Mouse (Mus musculus) adrenal gland, postnatal 14 days (tissue): ENCODE data around the gene Hoxc9. TPM values are rescaled to one million over a fixed set of nuclear protein-coding genes. Genes with fewer than 3 reads are reported as not detected.

ENCODE experiments used
- DNase-seq: peaks from one replicate; pipeline ENCODE4 v3.0.0; 2021; ENCODE audit warnings: mixed read lengths
- long read RNA-seq, 2 experiments: library from polyadenylated mRNA; stranded (forward); transcript quantifications; one replicate each; pipeline ENCODE4 v2.0.0; 2021
- total RNA-seq: library from RNA; stranded (reverse); gene quantifications from 2 replicates; pipeline ENCODE4 v1.2.3, GENCODE M21; 2021

Gene Hoxc9
- total RNA-seq = 1.8 and 2.1 TPM in 2 replicates
- long read RNA-seq, experiment 1, partial matches to known transcripts = 2 of 2 reads
- long read RNA-seq, experiment 1, other reads (novel, unspliced or antisense) = 0 of 2 reads
- long read RNA-seq, experiment 2, partial matches to known transcripts = 4 of 5 reads
- long read RNA-seq, experiment 2, other reads (novel, unspliced or antisense) = 1 of 5 reads

DNA sequence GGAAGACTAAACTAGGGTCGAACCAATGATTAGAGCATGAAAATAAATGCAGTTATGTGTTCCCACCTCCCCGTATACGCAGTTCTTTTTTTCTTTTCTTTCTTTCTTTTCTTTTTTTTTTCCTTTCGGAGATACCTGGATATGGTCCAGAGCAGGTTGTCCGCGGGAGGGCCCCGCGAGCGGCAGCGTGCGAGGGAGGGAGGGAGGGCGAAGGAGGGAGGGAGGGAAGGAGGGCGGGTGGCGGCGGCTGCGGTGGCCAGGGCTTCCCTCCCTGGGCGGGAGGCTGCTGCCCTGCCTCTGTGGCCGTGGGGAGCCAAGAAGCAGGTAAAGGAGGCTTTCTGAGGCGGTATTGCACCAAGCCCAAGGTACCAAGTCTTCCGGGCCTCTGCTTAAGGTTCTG is at the start of gene Hoxc9:
Gene Hoxc9 (plus strand): TSS at position 269 of the 400 bp plus-strand sequence.
- no peak for DNase-seq

GRCm38 (mm10) chr15:102927032-102927645 is 49.1 kb upstream of the Hoxc9 start:
- no peak for DNase-seq

- no peak for DNase-seq
These were observed 44.4 kb upstream of the Hoxc9 start for GRCm38 (mm10) chr15:102931706-102932358.

DNA sequence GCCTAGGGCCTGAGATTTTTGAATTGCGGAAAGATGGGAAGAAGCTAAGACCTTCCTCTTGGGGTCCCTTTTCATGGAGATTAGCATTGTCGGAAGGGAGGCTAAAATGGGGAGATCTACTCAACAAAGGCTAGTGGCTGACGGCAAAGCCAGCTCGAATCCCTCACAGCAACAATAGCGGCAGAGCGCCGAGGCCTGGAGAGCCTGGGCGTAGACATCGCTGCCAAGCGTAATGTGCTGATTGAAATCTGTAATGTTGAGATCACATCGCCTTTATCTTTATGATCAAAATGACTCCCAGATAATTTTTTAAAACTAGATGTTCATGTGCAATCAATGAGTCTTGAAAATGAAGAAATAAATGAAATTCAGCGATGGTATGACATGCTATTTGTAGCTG is 41.8 kb upstream of the Hoxc9 start:
- DNase-seq = no peak

DNA sequence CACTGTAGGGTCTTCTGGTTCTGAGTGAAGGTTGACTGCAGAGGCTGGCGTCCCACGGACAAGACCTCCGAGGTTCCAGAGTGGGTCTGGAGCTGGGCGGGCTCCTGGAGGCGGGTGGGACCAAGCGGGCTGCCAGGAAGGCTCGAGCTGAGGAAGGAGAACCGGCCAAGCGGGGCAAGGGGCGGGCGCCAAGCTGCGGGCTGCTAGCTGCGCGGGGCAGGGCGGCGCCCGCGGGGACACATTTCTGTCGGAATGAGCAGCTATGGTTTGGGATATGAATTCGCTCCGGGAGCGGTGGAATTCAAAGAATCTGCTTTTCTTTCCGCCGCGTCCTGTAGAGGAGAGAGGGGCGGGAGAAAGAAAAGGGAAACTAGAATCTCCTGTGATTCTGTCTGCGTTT is 41.3 kb upstream of the Hoxc9 start:
- DNase-seq = no peak

DNA sequence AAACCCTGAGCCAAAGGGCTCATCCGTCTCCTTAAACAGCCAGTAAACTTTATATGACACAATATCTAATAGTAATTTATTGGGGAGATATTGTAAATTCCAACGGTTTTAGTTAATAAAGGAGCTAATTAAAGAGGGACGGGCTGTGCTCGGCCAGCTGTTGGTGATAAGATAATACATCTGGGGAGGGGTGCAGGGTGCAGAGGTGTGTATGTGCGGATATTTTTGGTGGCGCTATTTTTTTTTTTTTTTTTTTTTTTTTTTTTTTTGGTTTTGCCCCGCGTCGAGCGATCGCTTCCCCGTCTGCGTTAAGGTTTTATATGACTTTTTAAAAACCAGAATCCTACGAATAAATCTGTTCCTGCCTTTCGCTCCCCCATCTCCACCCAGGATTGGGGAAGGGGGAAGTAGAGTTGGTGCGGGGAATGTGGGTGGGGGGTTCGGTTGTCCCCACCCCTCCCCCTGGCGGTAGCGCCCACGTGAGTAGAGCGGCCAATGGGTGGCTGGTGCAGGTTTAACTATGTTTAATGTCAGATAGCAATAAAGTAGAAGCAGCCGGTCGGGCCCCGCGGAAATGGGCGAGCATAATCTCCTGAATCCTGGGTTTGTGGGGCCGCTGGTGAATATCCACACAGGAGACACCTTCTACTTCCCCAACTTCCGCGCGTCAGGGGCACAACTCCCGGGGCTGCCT is 39.8 kb upstream of the Hoxc9 start, which contains the start of gene Hoxc12:
Gene Hoxc12 (plus strand): TSS at position 479 of the 694 bp plus-strand sequence.
- no peak for DNase-seq

DNA sequence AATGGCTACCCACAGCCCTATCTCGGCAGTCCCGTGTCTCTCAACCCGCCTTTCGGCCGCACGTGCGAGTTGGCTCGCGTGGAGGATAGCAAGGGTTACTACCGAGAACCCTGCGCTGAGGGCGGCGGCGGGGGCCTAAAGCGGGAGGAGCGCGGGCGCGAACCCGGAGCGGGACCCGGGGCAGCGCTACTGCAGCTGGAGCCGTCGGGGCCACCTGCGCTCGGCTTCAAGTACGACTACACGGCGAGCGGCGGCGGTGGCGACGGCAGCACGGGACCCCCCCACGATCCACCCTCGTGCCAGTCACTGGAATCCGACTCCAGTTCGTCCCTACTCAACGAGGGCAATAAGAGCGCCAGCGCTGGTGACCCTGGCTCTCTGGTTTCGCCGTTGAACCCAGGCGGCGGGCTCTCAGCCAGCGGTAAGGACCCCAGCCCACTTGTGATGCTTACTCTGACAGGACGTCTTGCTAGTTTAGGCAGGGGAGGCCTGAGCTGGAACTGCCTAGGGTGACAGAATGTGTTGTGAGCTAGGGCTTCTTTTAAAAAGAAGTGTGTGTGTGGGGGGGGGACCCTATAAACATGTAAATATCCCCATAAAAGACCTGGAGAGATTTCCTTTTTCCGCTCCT is 39.1 kb upstream of the Hoxc9 start:
- no peak for DNase-seq

DNA sequence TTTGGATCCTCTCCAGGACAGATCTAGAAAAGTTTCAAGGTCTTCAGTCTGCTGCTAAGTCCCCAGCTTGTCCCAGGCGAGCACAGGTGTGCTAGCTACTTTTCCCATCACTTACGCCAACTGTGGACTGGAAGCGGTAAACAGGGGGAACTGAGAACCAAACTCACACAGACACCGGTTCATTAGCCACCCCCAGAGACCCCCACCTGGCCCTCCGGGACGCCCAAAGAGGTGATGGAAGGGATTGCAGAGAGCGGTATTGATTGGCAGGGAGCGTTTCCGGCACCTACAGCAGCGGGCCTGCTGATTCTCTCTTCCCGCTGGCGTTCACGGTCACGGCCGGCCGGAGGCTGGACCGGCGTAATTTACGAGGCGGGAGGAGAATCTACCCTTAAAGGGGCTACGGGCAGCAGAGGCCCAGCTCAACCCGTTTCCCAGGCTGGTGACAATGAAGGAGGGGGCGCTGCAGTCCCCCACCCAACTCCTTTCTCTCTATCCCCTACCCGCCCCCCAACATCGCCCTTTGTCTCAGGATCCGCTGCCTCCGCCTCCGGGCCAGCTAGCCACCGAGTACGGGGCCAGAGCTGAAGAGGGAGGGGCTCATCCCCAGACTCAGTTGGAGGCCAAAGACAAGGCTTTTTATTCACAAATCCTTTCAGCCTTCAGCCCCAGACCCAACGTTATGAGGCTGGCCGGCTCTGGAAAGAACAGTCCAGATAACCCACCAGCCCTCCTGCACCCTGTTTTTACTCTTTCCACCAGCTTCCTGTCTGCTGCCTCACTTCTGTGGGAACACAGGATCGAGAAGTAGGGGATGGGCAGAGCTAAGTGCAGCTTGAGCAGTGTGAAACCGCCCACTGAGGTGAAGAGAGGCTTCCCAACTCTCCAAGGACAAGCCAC is 36.7 kb upstream of the Hoxc9 start:
- no peak for DNase-seq

GRCm38 (mm10) chr15:102942739-102943467 is 33.3 kb upstream of the Hoxc9 start:
- DNase-seq = no peak

DNA sequence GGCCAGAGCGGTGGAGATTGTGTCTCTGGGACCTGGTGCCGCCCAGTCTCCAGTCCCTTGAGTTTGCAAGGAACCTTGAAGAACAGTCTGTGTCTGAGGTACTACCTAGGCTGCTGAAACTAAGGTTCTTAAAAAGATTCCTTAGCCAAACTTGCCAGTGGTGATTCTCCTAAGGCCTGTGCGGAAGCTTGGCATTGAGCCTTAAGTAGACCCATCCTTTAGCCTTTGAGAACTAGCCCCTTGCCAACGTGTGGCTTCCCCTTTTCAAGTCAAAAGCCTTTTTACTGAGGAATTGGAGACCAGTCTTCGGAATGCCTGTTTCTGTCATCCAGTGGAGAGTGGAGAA is 32.8 kb upstream of the Hoxc9 start:
- DNase-seq = no peak

DNA sequence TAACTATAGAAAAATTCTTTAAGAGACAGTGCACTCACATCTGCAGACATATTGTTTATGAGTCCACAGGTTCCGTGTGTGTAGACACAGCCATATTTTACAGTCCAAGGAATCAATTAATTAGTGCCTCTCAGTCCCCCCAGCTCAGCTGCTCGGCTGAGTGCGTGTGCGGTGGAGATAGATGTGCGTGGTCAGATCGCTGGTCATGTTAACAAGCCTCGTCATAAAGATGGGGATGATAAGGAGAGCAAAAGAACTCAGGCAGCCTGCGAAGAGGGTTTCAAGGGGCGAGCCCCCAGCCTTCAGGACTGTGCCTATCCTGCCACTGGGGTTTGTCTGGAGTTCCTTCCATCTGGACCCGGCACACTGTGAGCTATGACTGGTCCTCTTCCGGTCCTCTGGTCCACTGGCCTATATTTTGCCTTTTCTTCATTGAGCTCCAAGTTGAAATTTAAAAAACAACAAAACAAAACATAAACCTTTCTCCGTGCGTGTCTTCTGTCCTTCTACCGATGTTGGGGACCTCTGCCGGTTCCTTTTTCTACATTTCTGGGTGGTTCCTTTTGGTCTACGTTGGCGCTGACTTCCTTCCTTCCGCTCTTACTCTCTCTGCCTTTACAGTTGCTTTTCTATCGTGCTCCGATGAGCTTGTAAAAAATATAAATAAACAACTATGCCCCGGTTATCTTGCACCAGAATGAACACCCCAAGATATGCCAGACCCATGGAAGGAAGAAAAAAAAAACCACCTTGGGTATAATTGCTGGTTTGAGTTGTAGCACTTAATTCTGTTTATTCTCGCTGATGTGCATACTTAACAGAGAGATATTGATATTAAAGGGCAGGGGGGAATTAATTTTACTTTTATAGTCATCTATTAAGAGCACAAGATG is 30.8 kb upstream of the Hoxc9 start:
- DNase-seq = no peak

GRCm38 (mm10) chr15:102947276-102947675 is 29.0 kb upstream of the Hoxc9 start:
- DNase-seq = no peak

DNA sequence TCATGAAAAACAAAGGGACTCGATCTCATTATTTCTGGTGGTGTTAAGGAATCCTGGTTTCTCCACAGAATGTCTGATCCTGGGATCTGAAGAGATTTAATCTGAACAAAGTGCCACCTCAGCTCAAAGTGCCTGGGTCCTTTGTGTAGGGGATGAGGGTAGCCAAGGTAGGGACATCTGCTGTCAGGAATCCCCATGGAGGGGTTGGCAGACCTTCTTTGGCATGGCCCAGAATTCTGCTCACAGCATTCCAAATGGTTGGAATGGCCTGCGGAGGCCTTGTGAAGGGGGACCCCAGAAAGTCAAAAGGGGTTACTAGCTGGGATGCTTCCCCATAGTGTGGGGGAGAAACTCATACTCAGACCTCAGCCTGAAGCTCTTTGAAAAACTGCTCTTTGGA is 27.4 kb upstream of the Hoxc9 start:
- DNase-seq = no peak

DNA sequence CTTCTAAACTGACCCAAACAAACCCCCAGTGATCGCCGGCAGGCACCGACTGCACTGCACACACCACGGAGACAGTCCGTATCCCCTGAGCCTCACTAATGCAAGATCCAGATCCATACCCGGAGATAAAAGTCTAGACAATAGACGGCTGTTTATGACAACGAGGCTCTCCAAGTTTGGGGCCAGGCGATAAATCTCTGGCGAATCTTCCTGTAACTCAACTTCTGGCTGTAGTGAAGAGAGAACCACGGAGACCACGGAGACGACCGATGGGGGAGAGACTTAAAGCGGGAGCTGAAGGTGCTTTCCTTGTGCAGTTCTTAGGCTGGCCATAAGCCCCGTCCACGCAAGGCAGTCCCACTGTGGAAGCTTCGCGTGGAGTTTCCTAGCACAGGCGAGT is 26.5 kb upstream of the Hoxc9 start:
- no peak for DNase-seq

DNA sequence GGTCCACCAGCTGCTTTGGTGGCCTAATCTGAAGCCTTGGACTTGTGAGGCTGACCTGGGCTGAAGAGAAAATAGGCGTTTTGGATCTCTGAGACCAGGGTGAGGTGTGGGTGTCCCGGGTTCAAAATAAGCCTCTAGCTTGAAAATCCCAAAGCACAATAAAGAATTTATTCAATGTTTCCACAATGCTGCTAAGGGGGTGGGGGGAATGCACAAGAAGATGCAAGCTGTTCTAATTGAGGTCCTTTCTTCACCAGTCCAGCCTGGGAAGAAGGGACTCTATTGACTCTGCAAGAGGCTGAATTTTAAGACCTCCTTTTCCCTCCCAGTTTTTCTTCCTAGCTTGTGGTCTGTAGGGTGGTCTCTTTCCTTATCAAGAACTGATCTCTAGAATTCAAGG is 25.4 kb upstream of the Hoxc9 start:
- DNase-seq = no peak

GRCm38 (mm10) chr15:102953561-102953960 is 22.7 kb upstream of the Hoxc9 start:
- DNase-seq = no peak

- no peak for DNase-seq
These were observed 21.8 kb upstream of the Hoxc9 start, which contains the start of gene Hoxc11 for GRCm38 (mm10) chr15:102954192-102955006. Gene Hoxc11 (plus strand): TSS chr15:102954427.

DNA sequence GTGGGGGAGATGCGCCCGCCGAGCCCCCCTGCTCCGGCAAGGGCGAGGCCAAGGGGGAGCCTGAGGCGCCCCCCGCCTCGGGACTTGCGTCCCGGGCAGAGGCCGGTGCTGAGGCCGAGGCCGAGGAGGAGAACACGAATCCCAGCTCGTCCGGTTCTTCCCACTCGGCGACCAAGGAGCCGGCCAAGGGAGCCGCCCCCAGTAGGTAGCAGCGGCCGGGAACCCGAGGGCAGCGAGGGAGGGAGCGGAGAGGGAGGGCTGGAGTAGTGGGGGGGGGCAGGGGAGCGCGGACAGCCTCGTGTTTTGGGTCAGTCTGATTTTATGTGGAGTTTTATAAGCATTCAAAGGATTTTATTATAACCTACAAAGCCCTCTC is 21.2 kb upstream of the Hoxc9 start:
- DNase-seq = no peak
